Mouse (Mus musculus) embryonic facial prominence, embryonic 11.5 days (tissue): ENCODE measurements around the gene Pcca. TPM values are rescaled to one million over a fixed set of nuclear protein-coding genes. Genes with fewer than 3 reads are reported as not detected.
"Not testable (repeated sequence)": the region's sequence is repeated elsewhere in the genome, so short reads cannot be mapped to it uniquely, and the experiment has no call there.

ENCODE experiments used
- ATAC-seq: fragments of 200-750 bp; cut with Nextera tagmentation; replicated peaks from 2 replicates; pipeline ENCODE4 v1.8.0; 2017; ENCODE audit warnings: low read depth; ENCODE audit not compliant: insufficient number of reproducible peaks, low FRiP score, low TSS enrichment
- DNase-seq: peaks from one replicate; pipeline ENCODE4 v3.0.0-alpha.2; 2015; ENCODE audit warnings: low spot score
- H3K27ac ChIP-seq: fragments of 300-500 bp; sonication (generic); replicated peaks from 2 replicates; pipeline ENCODE4 v1.5.1; 2014; ENCODE audit warnings: mild to moderate bottlenecking, low read depth, low read length, control low read depth
- H3K27me3 ChIP-seq: fragments of 300-500 bp; sonication (generic); 2 replicates; pipeline ENCODE4 v1.6.1; 2014; ENCODE audit warnings: mild to moderate bottlenecking, low read length, moderate library complexity, mixed read lengths; ENCODE audit not compliant: control insufficient read depth, insufficient read depth
- H3K36me3 ChIP-seq: fragments of 300-500 bp; sonication (generic); replicated peaks from 2 replicates; pipeline ENCODE4 v1.6.1; 2014; ENCODE audit warnings: low read depth, mild to moderate bottlenecking, low read length, moderate library complexity, mixed read lengths; ENCODE audit not compliant: control insufficient read depth, insufficient read depth
- H3K4me1 ChIP-seq: fragments of 300-500 bp; sonication (generic); 2 replicates; pipeline ENCODE4 v1.6.1; 2014; ENCODE audit warnings: low read length, mixed read lengths; ENCODE audit not compliant: control insufficient read depth, insufficient read depth
- H3K4me2 ChIP-seq: fragments of 300-500 bp; sonication (generic); 2 replicates; pipeline ENCODE4 v1.6.1; 2014; ENCODE audit warnings: low read depth, mild to moderate bottlenecking, control low read depth, low read length, moderate library complexity
- H3K4me3 ChIP-seq: fragments of 300-500 bp; sonication (generic); 2 replicates; pipeline ENCODE4 v1.5.1; 2014; ENCODE audit warnings: low read depth, low read length, control low read depth
- H3K9ac ChIP-seq: fragments of 300-500 bp; sonication (generic); replicated peaks from 2 replicates; pipeline ENCODE4 v1.6.1; 2014; ENCODE audit warnings: mild to moderate bottlenecking, control low read depth, low read length
- H3K9me3 ChIP-seq: fragments of 300-500 bp; sonication (generic); replicated peaks from 2 replicates; pipeline ENCODE4 v1.6.1; 2016; ENCODE audit warnings: mild to moderate bottlenecking, low read length, inconsistent platforms, mixed read lengths; ENCODE audit not compliant: control insufficient read depth
- WGBS: fragments of 180-500 bp; shearing (Covaris S2); extraction: QIAGEN DNeasy Blood & Tissue Kit; methylation state at CpG from one replicate; pipeline ENCODE4 v1.1.7; 2014; 5-methylcytosine and 5-hydroxymethylcytosine counted together
- polyA plus RNA-seq: library from polyadenylated mRNA; unstranded; fragments of >200 nt; fragmentation: Nextera tagmentation; extraction: Ambion mirVana; gene quantifications from 2 replicates; pipeline ENCODE4 v1.2.1, GENCODE M21; 2014

Pcca gene
- polyA plus RNA-seq, 1 experiment from 2014 or later: 35.3 TPM

- no peak for DNase-seq
- 93% methylated on average over 1 of the region's 1 CpGs for WGBS
Measured at GRCm38 (mm10) chr14:122535986-122536385, 1.9 kb downstream of the Pcca start.

GRCm38 (mm10) chr14:122548421-122548820 is 14.3 kb downstream of the Pcca start:
- no peaks in the 10 kb centered on the region for H3K4me1 ChIP-seq
- DNase-seq: no peak
- ATAC-seq: no peak
- H3K9ac ChIP-seq: no peak overlapping the region
- no peak overlapping the region for H3K4me2 ChIP-seq
- H3K27ac ChIP-seq: no peak overlapping the region
- no peaks in the 10 kb centered on the region for H3K27me3 ChIP-seq
- WGBS: 94% methylated on average over 1 of the region's 1 CpGs
- no peak overlapping the region for H3K4me3 ChIP-seq
- H3K9me3 ChIP-seq: no peaks in the 10 kb centered on the region
- H3K36me3 ChIP-seq: no peaks in the 10 kb centered on the region

More at GRCm38 (mm10) chr14:122535986-122536385, 1.9 kb downstream of the Pcca start:
- Histone ChIP-seq H3K4me2 (no peak overlapping the region), H3K4me3 (no peak overlapping the region), H3K9ac (no peak overlapping the region), H3K27ac (no peak overlapping the region), H3K36me3 (no peaks in the 10 kb centered on the region), H3K9me3 (no peaks in the 10 kb centered on the region), H3K27me3 (no peaks in the 10 kb centered on the region), H3K4me1 (no peaks in the 10 kb centered on the region)
- no peak for ATAC-seq

GRCm38 (mm10) chr14:122548905-122549304 is 14.8 kb downstream of the Pcca start:
- Histone ChIP-seq H3K4me2 (no peak overlapping the region), H3K4me3 (no peak overlapping the region), H3K27me3 (no peaks in the 10 kb centered on the region), H3K27ac (no peak overlapping the region), H3K9ac (no peak overlapping the region), H3K4me1 (no peaks in the 10 kb centered on the region), H3K9me3 (no peaks in the 10 kb centered on the region), H3K36me3 (no peaks in the 10 kb centered on the region)
- 81% methylated on average over 1 of the region's 1 CpGs for WGBS
- no peak for DNase-seq
- no peak for ATAC-seq

GRCm38 (mm10) chr14:122552761-122553445 is 18.8 kb downstream of the Pcca start:
- Histone ChIP-seq H3K4me2 (no peak overlapping the region), H3K9ac (no peak overlapping the region), H3K27me3 (no peaks in the 10 kb centered on the region), H3K36me3 (no peaks in the 10 kb centered on the region), H3K9me3 (no peaks in the 10 kb centered on the region), H3K27ac (no peak overlapping the region), H3K4me1 (no peaks in the 10 kb centered on the region), H3K4me3 (no peak overlapping the region)
- 76% methylated on average over 7 of the region's 7 CpGs for WGBS
- ATAC-seq: no peak
- DNase-seq: no peak

GRCm38 (mm10) chr14:122557353-122557752 is 23.2 kb downstream of the Pcca start:
- no peaks in the 10 kb centered on the region for H3K9me3 ChIP-seq
- DNase-seq: no peak
- H3K4me2 ChIP-seq: no peak overlapping the region
- no peak overlapping the region for H3K9ac ChIP-seq
- ATAC-seq: no peak
- H3K36me3 ChIP-seq: no peaks in the 10 kb centered on the region
- WGBS: 87% methylated on average over 9 of the region's 9 CpGs
- no peak overlapping the region for H3K27ac ChIP-seq
- H3K27me3 ChIP-seq: no peaks in the 10 kb centered on the region
- no peaks in the 10 kb centered on the region for H3K4me1 ChIP-seq
- no peak overlapping the region for H3K4me3 ChIP-seq

GRCm38 (mm10) chr14:122560893-122561452 is 26.8 kb downstream of the Pcca start:
- 74% methylated on average over 1 of the region's 1 CpGs for WGBS
- H3K36me3 ChIP-seq, ATAC-seq, H3K27me3 ChIP-seq, H3K9me3 ChIP-seq, H3K4me3 ChIP-seq, H3K4me2 ChIP-seq, H3K27ac ChIP-seq, DNase-seq, H3K9ac ChIP-seq, H3K4me1 ChIP-seq: not testable (repeated sequence)

- no peak overlapping the region for H3K27ac ChIP-seq
- H3K36me3 ChIP-seq: no peaks in the 10 kb centered on the region
- no peaks in the 10 kb centered on the region for H3K27me3 ChIP-seq
- WGBS: 72% methylated on average over 9 of the region's 9 CpGs
- ATAC-seq (no peak), DNase-seq (no peak)
- H3K4me3 ChIP-seq: no peak overlapping the region
- H3K4me1 ChIP-seq: no peaks in the 10 kb centered on the region
- no peak overlapping the region for H3K9ac ChIP-seq
- no peak overlapping the region for H3K4me2 ChIP-seq
- H3K9me3 ChIP-seq: no peaks in the 10 kb centered on the region
Measured at GRCm38 (mm10) chr14:122570862-122571261, 36.7 kb downstream of the Pcca start.

GRCm38 (mm10) chr14:122574064-122574751 is 40.1 kb downstream of the Pcca start:
- Histone ChIP-seq H3K9ac (no peak overlapping the region), H3K4me3 (no peak overlapping the region), H3K4me2 (no peak overlapping the region), H3K9me3 (no peaks in the 10 kb centered on the region), H3K27me3 (no peaks in the 10 kb centered on the region), H3K27ac (no peak overlapping the region), H3K36me3 (no peaks in the 10 kb centered on the region), H3K4me1 (no peaks in the 10 kb centered on the region)
- WGBS: 79% methylated on average over 7 of the region's 7 CpGs
- DNase-seq (no peak), ATAC-seq (no peak)
